Mouse (Mus musculus): ENCODE results near the gene Tut4. TPM values are rescaled to one million over a fixed set of nuclear protein-coding genes. Genes with fewer than 3 reads are reported as not detected.

The Tut4 gene
- total and polyA plus RNA-seq, 3 experiments: 23.5 to 67.4 (median 26.3) TPM

DNA sequence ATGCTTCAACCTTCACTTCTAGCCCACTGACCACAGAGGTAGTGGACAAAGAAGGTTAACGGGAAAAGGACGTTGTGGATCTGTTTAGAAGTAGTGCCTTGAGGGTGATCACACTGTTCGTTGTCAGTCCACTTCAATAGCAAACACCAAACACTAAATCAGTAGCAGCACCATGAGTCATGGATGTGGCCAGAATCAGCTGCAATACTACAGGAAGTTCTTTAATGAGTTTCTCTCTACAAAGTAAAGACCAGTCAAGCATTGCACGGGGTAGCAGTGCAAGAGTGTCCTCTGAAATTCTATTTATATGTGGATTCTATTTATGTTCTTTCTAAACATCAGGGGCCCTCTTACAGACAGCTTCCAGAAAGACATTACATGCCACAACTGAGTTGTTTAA, 139.1 kb downstream of the Tut4 start:
- no peak overlapping the region for H3K9ac ChIP-seq (ENCODE audit: insufficient read depth, low read depth)
- H3K79me2 ChIP-seq (replicated peaks; ENCODE audit: control insufficient read depth, extremely low read depth, insufficient read depth, poor library complexity, severe bottlenecking): no peaks in the 10 kb centered on the region
- H3K36me3 ChIP-seq (replicated peaks in 1 of 2; ENCODE audit: control insufficient read depth in 1 of 2, insufficient read depth in 1 of 2, low read length in 1 of 2): peaks cover 20 to 75% of the 10 kb centered on the region in 2 experiments
- no peak overlapping the region for H3K4me3 ChIP-seq (replicated peaks in 1 of 3; ENCODE audit: low read depth in 2 of 3, low read length in 2 of 3, poor library complexity in 1 of 3)
- no peak overlapping the region for H3K4me2 ChIP-seq (ENCODE audit: insufficient read depth, low read depth, poor library complexity, severe bottlenecking)
- no peak overlapping the region for H3K27ac ChIP-seq (ENCODE audit: insufficient read depth, low read depth)
- no peaks in the 10 kb centered on the region for H3K27me3 ChIP-seq (replicated peaks)
- DNase-seq (ENCODE audit: extremely low read depth): peak; percentile 29
- no peak for TF ChIP-seq POLR2A (IDR thresholded peaks at IDR 0.05; ENCODE audit: low read depth, low read length)
- no peak for TF ChIP-seq HCFC1 (IDR thresholded peaks at IDR 0.05; ENCODE audit: low read depth, low read length)
- no peak for TF ChIP-seq MAZ (IDR thresholded peaks at IDR 0.05; ENCODE audit: low read depth, low read length)
- no peak for TF ChIP-seq MAX (IDR thresholded peaks at IDR 0.05; ENCODE audit: low read length)
- no peak; the same call in 1 of the 2 replicates for TF ChIP-seq ETS1 (conservative IDR thresholded peaks at IDR 0.05; ENCODE audit: low read depth, low read length)
- no peak for TF ChIP-seq BHLHE40 (IDR thresholded peaks at IDR 0.05; ENCODE audit: low read depth, low read length)
- TF ChIP-seq ZKSCAN1 (IDR thresholded peaks at IDR 0.05; ENCODE audit: borderline replicate concordance, low read depth, low read length): no peak
- no peak for TF ChIP-seq JUN (IDR thresholded peaks at IDR 0.05; ENCODE audit: insufficient read depth, low read depth, low read length)
- TF ChIP-seq MEF2A (IDR thresholded peaks at IDR 0.05; ENCODE audit: borderline replicate concordance, low read depth, low read length): no peak
- no peak for TF ChIP-seq JUND (conservative IDR thresholded peaks at IDR 0.05; ENCODE audit: low read depth, low read length)
- TF ChIP-seq SMC3 (IDR thresholded peaks at IDR 0.05; ENCODE audit: low read depth, low read length): no peak
- no peak for TF ChIP-seq RAD21 (IDR thresholded peaks at IDR 0.05; ENCODE audit: low read depth, low read length)
- no peak for TF ChIP-seq CHD2 (IDR thresholded peaks at IDR 0.05; ENCODE audit: low read length)
- TF ChIP-seq TCF12 (IDR thresholded peaks at IDR 0.05; ENCODE audit: low read depth, low read length): no peak
- H3K9me3 ChIP-seq (replicated peaks; ENCODE audit: low read length): no peaks in the 10 kb centered on the region
- dilution Hi-C loops (cut with MboI; ENCODE audit: extremely low pct_ligation_motif_present, extremely low pct_unique_long_range_greater_than_20kb, low sequenced_read_pairs): no loop called here
- peaks cover 0 to 4% of the 10 kb centered on the region in 2 experiments; a peak in 2 of 4 replicates for H3K4me1 ChIP-seq (ENCODE audit: control insufficient read depth in 1 of 2, insufficient read depth in 2 of 2)
- in situ Hi-C loops (cut with MboI; ENCODE audit: low pct_ligation_motif_present, low pct_unique_long_range_greater_than_20kb, low sequenced_read_pairs): no loop called here

DNA sequence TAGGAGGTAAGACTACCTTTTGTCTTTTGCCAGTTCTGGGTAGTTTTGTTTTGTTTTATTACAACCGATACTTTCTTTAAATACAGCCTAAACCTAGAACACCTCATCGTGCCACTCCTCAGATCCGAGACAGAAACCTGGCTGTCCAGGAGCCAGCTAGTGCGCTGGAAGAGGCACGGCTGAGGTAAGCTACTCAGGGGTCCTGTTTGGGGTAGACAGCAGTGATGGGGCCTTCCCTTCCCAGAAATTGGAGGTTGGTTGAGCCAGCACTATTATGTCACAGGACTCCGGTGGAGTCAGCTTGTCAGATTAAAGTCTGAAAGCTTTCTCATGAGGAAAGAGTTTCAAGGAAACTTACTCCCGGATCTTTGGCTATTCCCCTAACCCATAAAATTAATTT, 142.6 kb downstream of the Tut4 start:
- Histone ChIP-seq H3K36me3 (replicated peaks in 1 of 2; ENCODE audit: control insufficient read depth in 1 of 2, insufficient read depth in 1 of 2, low read length in 1 of 2) (peaks cover 45 to 77% of the 10 kb centered on the region in 2 experiments), H3K27ac (ENCODE audit: insufficient read depth, low read depth) (no peak overlapping the region), H3K4me3 (replicated peaks in 1 of 3; ENCODE audit: low read depth in 2 of 3, low read length in 2 of 3, poor library complexity in 1 of 3) (no peak overlapping the region), H3K9me3 (replicated peaks; ENCODE audit: low read length) (no peaks in the 10 kb centered on the region), H3K4me2 (ENCODE audit: insufficient read depth, low read depth, poor library complexity, severe bottlenecking) (no peak overlapping the region), H3K27me3 (replicated peaks) (no peaks in the 10 kb centered on the region), H3K4me1 (ENCODE audit: control insufficient read depth in 1 of 2, insufficient read depth in 2 of 2) (peaks cover 0 to 4% of the 10 kb centered on the region in 2 experiments; a peak in 2 of 4 replicates), H3K79me2 (replicated peaks; ENCODE audit: control insufficient read depth, extremely low read depth, insufficient read depth, poor library complexity, severe bottlenecking) (no peaks in the 10 kb centered on the region), H3K9ac (ENCODE audit: insufficient read depth, low read depth) (no peak overlapping the region)
- DNase-seq (ENCODE audit: extremely low read depth): no peak
- TF ChIP-seq EP300 (IDR thresholded peaks at IDR 0.05; ENCODE audit: low read length) (no peak), SMC3 (IDR thresholded peaks at IDR 0.05; ENCODE audit: low read depth, low read length) (no peak), ZNF384 (IDR thresholded peaks at IDR 0.05; ENCODE audit: low read depth, low read length) (no peak), CHD2 (IDR thresholded peaks at IDR 0.05; ENCODE audit: low read length) (no peak), MYC (IDR thresholded peaks at IDR 0.05; ENCODE audit: low read depth, low read length) (no peak), TBP (conservative IDR thresholded peaks at IDR 0.05; ENCODE audit: low read depth, low read length) (no peak), USF1 (IDR thresholded peaks at IDR 0.05; ENCODE audit: low read depth, low read length) (no peak), UBTF (IDR thresholded peaks at IDR 0.05; ENCODE audit: low read depth, low read length) (no peak), CHD1 (IDR thresholded peaks at IDR 0.05; ENCODE audit: low read depth, low read length) (no peak), ZMIZ1 (IDR thresholded peaks at IDR 0.05; ENCODE audit: low read depth, low read length) (no peak), HCFC1 (IDR thresholded peaks at IDR 0.05; ENCODE audit: low read depth, low read length) (no peak), MAZ (IDR thresholded peaks at IDR 0.05; ENCODE audit: low read depth, low read length) (no peak), MEF2A (IDR thresholded peaks at IDR 0.05; ENCODE audit: borderline replicate concordance, low read depth, low read length) (no peak), ELF1 (IDR thresholded peaks at IDR 0.05; ENCODE audit: low read depth, low read length) (no peak), USF2 (conservative IDR thresholded peaks at IDR 0.05; ENCODE audit: low read depth, low read length) (no peak), GABPA (IDR thresholded peaks at IDR 0.05; ENCODE audit: insufficient replicate concordance, low read depth, low read length) (no peak), IRF4 (IDR thresholded peaks at IDR 0.05; ENCODE audit: low read depth, low read length) (no peak), E2F4 (IDR thresholded peaks at IDR 0.05; ENCODE audit: insufficient replicate concordance, low read depth, low read length) (no peak)
- in situ Hi-C loops (cut with MboI; ENCODE audit: low pct_ligation_motif_present, low pct_unique_long_range_greater_than_20kb, low sequenced_read_pairs) (no loop called here), dilution Hi-C loops (cut with MboI; ENCODE audit: extremely low pct_ligation_motif_present, extremely low pct_unique_long_range_greater_than_20kb, low sequenced_read_pairs) (no loop called here)
